Mouse (Mus musculus) B cell, adult 2 months (primary cell): ENCODE data around the gene Shisa6.
"Not testable (repeated sequence)": the region's sequence is repeated elsewhere in the genome, so short reads cannot be mapped to it uniquely, and the experiment has no call there.

Experiments
- DNase-seq, 2 experiments: peaks; one replicate each; pipeline ENCODE4 v3.0.0; 2022

The Shisa6 gene

DNA sequence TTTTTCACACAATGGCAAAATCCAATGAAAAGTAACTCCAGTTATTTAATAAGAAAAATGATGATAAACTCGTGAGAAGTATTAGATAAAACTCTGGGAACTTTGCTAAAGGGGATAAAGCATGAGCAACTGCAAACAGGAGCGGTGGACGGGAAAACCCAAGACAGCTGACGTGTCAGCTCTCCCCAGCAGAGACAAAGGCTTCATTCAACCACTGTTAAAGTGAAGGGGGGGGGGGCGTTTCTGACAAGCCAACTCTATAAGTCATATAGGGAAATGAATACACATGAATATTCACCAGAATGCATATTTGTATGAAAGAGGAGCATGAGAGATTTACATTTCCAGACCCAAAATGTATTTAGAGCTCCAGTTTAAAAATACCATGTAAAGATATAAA, 83.1 kb downstream of the Shisa6 start:
- no peak for DNase-seq

DNA sequence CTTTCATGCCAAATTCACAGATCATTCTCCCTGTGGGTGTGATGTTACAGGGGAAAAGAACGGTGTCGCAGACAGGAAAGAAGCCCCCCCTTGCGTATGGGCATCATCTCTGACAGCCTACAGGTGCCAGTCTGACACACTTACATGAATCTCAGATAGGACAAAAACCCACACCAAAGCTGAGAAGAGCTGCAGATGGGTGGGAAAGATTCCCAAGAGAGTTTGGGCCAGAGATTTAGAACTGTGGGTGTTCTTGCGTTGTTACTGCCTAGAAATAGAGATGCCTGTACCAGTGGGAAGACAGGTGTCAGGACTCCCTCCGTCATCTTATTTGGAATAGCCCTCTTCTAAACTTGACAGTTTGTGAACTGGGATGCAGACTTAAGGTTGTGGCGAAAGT, 99.6 kb downstream of the Shisa6 start:
- no peak for DNase-seq

DNA sequence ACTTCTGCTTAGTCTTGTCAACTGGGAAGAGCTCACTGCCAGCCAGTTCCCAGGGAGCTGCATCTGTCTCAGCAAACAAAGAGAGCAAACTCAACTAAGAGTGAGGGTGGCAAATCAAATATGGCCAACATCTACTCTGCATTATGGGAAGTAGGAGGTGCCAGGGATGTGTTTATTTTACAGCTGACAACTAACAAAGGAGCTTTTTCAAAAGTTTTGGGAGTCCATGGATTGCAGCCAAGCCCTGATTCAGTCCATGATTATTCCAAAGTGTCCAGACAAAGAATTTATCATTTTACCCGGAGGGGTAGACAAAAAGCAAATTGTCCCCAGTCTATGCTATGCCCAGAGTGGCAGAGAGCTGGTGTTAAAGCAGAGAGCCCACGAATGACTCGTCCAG, 107.5 kb downstream of the Shisa6 start:
- DNase-seq: no peak

DNA sequence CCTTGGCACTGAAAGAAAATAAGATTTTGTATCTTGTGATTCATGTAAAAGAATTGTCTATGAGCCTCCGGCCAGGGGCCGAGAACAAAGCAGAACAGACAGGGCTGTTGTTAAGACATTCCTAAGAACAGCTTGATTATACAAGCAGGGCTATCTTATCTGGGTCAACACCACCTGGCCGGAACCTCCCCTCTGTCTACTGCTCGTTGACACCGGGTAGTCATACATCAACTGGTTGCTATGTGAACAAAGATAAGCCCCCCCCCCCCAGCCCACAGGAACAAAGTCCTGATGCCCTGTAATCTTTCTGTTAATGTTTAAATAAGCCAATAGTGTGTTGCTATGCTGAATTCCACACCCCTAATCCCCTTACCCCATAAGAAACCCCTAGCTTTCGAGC, 117.0 kb downstream of the Shisa6 start:
- DNase-seq: not testable (repeated sequence)

DNA sequence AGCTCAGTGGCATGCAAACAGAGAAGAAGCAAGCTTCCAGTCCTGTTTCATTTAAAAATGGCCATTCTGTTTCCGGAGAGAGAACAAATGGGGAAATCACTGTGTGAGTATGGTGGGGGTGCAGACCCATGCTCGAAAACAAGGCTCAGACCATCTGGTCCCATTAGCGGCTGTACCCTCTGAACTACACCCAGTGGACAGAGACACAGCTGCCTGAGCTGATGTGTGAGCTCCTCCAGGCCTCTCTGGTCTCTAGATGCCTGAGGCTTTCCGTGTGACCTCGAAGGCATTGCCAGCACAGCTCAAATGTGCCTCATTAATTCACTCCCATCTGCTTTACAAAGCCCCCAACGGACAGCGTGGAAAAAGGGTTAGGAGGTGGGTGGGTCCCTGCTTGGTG, 125.7 kb downstream of the Shisa6 start:
- DNase-seq: no peak

DNA sequence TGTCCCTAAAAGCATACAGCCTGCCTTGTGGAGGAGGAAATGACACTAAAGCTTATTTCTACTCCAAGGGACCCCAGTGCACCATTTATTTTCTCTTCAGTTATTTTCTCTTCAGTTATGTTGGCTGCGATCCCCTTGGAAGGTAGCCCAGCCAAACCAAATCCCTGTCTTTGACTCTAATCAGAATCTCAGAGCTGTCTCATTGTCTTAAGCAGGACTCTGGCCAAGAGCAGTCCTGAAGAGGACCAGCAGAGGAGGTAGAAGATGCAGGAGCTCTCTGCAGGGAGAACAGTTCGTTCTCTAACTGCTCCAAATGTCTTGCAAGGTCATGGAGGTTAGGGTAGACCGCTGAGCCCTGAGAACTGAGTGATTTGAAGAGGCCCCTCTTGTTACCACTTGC, 138.2 kb downstream of the Shisa6 start:
- no peak for DNase-seq

DNA sequence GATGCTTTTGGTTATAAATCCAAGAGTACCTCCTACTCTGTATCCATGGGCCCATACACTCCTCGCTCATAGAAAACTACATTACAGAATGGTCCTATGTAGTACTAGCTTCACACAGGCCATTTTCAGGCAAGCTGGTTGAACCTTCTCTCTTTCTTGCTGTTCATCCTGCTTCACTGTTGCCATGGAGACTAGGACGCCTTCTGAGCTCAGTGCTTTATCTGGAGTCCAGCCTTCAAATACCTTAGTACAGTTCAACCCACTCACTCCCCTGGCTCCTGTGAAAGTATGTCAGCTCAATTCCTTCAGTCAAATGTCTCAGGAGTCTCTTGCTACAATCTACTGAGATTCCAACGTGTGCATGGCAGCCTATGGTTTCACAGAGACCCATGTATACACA, 154.0 kb downstream of the Shisa6 start:
- DNase-seq: no peak

DNA sequence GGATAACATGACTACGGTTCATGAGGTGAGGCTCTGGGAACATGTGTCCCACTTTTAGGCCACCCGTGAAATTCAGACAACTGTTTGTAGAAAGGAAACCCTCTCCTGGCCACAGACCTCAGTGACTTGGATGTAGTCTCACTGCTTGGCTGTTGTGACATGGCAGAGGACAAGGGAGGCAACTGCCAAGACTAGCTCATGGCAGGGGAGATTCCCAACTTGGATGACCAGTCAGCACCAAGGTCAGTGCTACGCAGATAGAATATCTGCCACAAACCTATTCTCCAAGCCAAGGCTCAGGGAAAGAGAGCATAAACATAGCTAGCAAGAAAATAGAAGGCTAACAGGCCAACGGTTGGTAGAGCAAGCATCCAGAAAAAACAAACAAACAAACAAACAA, 156.0 kb downstream of the Shisa6 start:
- DNase-seq: no peak

DNA sequence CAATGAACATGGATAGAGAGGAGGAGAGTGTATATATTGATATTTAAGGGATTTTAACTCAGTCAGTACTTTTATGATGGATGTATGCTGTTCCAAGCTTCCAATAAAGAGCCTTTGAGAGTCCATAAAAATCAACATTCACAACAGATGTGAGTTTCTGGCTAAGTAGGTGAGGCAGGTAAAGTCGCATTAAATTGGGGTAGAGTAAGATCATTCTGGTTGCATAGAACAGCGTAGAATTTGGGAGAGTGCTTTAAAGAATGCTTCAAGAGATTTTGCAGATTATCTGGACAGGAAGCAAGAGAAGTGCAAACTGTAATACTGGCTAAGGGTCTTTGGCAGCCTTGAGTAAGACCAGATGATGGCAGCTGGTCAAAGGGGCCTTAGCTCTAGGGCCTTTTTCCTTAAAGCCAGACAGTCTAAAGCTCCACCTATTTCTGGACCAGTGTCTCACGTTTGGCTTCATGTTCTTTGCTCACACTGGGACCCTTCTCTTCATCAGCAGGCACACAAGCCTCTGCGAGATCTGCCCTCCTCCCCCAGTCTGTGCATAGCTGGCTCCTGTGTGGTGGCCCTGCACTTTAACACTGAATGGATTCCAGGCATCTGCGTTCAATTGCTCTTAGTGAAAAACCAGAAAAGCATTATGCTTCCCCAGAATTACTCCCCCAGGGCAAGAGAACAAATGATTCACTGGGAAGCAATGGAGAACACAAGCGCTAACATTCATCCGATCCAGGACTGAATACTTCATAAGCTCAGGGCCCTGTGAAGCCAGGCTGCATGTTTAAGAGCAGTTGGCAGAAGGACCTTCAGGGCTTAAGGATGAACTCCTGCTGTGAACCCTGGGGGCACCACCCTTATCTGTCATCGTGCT, 158.7 kb downstream of the Shisa6 start:
- no peak for DNase-seq

DNA sequence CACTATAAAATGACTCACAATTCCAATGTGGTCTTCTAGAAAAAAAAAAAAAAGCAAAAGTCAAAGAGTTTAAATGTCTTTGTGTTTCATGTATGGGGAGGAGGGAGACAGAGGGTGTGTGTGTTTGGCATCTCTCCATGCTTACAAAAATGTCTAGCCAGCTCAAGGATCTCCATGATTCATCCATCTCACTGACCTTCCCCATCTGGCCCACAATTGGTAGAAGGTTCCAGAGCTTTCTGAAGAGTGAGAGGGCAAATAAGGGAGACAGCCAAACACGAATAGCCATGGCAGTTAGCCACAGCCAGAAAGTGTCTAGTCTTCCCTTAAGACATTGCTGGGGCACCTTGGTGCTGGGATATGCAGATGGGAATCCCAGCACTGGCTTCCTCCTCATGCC, 166.0 kb downstream of the Shisa6 start:
- no peak for DNase-seq

DNA sequence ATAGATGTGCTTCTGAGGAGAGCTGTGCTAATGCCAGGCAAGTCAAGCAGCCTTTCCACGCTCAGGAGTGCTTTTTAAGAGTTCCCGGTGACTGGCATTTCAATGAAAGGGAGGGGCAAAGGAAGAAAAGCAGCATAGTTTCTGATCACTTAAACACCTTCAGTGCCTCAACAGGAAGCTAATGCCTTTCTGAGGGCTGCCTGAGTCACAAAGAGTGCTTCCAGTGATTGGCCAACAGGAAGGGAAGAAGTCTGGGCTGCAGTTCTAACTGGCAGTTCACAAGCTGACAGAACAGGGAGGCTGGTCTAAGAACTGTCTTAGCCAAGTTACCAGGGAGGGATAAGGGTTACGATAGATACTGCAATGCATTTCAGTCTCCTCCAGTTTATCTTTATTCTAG, 180.9 kb downstream of the Shisa6 start:
- DNase-seq: no peak

DNA sequence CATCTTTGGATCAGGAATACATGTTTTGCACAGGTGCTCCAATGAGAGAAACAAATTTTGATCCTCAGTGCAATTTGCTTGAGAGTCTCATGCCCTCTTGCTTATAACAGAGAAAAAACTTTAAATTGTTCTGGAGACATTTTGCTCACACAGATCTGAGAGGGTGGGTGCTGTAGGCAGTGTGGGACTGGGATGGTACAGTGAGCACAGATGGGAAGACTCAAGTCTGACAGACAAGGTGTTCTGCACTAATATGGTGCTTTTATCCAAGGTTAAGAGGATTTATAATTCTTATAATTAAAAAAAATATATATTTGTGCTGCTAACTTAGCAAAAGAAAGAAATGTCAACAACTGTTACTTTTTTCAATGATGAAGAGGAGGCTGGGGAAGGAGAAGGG, 189.5 kb downstream of the Shisa6 start:
- no peak for DNase-seq

DNA sequence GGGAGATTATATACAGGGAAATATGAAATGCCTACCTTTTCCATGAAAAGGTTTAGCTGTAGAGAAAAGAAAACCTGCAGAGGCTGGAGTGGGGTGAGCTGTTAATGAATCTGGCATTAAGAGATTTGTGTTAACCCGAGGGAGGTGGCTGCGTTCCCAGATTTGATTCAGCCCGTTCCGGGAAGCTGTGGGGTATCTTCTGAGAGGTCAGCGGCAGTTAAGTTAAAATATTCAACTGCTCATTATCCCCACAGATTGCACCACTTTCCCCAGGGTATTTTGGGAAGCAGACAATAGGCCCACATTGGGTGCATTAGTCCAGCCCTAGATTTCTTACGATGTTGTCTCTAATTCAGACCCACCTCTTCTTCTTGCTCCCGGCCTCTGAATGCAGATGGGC, 213.0 kb downstream of the Shisa6 start:
- no peak for DNase-seq

DNA sequence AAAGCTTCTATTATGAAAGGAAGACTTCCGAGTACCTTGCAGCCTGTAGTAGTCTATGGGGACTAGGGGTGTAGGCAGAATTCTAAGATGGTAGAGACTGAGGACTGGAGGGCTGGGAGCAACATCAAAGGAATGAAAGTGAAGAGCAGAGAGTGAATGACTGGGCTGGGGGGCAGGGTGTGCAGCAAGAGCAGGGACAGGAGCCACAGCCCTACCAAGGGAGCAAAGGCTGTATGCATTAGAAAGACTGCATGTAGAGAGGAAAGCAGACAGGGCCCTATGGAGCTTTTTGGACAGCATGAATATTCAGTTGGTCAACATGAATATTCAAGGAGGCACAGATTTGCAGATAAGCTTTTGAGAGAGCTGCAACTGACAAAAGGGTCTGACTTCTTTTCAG, 221.4 kb downstream of the Shisa6 start:
- DNase-seq: no peak

DNA sequence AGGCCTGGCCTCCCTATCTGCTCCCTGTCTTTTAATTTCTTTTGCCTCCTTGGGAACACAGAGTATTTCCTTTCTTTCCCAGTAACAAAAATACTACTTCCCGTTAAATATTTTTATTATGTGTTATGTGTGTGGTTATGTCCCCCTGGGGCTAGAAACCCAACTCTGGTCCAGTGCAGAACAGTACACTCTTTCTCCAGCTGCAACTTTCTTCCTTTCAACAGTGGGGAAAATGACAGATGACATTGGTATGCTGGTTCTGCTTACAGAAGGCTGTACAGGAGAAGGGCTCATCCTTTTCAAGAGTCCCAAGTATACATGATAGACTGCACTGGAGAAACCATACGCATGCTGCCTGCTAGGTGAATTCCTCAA, 251.1 kb downstream of the Shisa6 start:
- no peak for DNase-seq

DNA sequence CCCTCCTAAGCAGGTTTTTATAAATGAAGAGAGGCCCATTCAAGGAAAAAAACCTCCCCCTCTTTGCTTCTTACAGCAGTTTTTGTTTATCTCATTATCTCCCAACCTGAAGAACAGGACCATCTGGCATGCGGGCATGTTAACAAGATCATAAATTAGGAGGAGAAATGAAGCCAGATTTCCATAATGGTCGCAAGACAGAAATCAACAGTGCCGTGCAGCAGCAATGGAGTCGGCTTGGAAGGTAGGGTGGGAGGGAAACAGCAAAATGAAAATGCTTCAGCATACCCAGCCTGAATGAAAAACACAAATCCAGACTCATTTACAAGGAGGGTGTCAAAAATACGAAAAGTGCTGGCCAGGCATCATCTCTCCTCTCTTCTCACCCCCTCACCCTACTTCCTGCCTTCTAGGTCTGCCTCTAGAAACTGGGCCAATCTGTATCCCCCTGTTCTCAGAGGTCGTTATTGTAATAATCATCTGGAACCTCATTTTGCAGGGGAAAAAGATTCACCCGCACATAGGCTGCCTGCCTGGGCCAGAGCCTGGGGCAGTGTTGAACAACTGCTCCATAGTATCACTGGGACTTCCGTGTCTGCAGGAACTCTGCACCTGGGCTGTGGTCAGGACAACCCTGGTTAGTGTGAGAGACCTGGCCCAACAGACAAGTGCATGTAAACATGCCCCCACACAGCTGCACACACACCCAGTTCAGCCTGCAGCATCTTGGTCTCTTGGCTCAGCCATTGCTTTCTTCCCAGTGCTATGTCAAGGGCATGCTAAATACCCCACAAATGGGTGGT, 251.7 kb downstream of the Shisa6 start:
- no peak for DNase-seq

DNA sequence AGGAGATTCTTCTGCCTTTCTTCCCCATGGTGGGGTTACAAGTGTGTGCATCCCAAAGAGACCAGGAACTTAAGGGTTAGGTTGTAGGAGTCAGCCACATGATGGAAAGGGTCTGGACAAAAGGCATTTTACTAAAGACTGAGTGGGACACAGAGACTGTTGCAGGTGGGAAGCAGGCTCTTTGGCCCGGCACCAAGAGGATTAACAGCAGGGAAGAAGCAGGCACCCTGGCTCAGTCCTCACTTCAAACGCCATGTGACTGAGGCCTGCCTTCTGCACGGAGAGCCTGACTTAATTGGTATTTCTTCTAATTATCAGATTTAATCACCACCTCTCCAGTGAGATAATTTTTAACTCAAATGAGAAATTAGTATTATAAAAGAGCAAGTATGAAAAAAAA, 258.7 kb downstream of the Shisa6 start:
- DNase-seq: no peak

DNA sequence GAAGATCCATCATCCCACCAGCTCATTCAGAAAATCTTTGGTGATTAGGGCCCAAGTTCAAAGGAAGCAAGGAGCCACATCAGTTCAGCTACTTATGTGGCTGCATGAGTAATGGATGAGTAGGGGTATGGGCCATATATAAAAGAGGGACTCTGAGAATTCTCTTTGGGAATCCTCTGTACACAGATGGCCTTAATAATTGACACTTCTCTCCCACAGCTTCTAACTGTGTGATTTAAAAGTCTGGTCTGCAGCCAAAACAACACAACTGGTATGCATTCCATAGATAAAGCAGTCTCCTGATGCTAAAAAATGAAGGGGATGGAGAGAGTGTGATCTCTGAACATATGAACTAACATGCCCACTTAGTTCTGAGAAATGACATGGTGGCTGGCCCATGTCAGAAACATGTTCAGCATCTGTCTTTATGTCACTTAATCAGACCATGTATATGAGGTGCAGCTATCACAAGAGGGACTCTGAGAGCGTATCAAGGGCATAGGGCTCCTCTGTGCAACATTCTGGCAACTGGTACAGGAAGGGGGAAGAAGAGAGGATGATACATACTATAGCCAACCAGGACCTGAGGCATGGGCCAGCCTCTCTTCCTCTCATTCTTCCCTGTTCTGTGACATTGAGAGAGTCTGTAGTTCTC, 260.3 kb downstream of the Shisa6 start:
- no peak for DNase-seq

DNA sequence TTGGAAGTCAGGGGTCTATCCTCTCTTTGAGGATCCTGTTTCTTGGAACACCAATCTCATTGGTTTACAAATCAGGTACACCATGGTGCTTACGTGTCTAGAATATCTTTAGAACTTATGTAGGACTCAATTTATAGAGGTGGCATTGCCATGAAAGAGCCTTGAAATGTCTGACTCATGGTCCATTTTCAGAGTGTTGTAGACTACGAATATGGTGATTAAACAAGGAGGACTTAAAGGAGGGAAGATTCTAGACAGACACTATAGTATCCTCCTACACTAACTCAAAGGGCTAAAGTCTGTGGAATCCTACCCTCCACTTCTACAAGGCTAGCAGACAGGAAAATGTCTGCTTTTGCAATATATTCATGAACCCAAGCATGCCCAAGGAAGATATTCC, 265.6 kb downstream of the Shisa6 start:
- no peak for DNase-seq

DNA sequence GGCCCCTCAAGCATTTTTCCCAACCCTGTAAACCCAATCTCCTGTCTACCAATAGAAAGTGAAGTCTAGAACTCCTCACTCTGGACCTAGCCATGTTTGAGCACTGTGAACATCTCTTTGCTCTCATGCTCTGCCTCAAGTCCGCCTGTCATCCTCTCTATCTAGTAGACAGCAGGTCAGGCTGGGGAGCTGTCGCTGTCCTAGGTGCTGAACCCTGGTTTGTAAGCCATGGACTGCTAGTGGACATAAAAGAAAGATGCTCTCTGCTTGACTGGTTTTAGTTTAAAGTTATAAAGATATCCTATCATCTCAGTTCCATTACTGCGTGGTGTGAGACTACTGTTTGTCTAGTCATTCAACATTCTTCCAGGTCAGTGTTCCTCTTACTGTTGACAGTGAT, 266.9 kb downstream of the Shisa6 start:
- no peak for DNase-seq

DNA sequence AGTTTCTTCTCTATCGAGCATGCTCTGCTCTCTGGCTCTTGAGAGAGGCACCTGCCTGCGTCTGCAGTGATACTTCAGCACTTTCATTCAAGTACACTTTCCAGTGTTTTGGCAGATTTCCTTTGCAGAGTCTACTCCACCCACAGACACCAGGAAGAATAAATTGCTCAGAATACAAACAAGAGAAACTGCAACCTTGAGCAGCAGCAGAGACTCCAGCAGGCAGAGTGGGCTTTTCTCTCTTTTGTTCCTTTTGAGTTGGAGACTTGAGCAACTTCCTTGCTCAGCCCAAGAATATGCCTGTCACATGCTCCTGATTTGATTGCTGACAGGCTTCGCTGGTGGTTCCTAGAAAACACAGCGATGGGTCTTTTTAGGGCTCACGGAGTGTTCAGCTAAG, 278.6 kb downstream of the Shisa6 start:
- no peak for DNase-seq

DNA sequence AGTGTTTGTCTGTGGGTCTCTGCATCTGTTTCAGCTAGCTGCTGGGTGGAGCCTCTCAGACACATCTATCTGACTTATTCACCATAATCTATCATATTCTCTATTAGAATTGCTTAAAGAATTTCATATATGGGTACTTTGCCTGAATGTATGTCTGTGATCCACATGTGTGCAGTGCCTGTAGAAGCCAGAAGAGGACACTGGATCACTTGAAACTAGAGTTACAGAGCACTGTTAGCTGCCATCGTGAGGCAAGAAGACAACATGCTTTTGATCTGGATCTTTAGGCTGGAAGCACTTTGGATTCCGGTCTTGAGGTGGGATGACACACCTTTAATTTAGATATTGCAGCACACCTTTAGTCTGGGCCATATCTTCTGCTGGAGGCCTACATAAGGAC, 289.2 kb downstream of the Shisa6 start:
- no peak for DNase-seq

DNA sequence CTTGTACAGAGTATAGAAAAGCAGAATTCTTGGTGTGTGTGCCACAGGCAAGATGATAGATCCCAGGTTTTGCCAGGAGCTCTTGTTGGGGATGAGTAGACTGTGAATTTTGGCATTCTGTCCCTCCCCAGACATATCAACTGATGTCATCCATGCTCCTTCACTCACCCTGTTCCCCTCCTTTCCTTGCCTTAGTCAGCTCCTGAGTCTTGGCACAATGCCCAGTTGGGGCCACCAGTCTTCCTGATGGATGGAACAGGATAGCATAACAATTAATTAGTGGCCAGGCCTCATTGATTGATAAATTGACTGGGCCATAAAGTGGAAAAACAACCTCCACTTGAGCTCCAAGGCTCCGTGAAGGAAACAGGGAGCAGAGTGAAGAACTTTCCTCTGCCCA, 292.9 kb downstream of the Shisa6 start:
- no peak for DNase-seq

DNA sequence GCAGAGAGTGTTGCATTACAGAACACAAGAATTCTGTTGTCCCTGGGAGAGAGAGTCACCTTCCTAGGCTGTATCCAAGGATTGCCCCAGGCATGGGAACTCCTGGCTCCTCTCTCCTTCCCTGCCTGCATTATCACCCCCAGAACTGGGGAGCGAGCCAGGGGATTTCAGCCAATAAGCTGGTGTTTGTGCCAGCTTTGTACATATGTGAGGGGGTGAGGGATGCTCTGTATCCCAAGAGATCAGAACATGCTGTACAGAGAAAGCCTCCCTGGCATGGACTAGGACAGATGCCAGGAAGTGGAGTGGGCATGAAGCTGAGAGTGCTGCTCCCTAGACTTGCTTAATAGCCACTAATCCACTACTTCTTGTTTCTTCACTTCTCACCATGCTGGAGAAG, 303.6 kb downstream of the Shisa6 start:
- DNase-seq: no peak
